Mouse (Mus musculus): ENCODE measurements around the gene Lce3f. TPM values are rescaled to one million over a fixed set of nuclear protein-coding genes. Genes with fewer than 3 reads are reported as not detected.

The Lce3f gene
- not detected in 2 replicates for total RNA-seq (2014; rRNA removed)
- not detected in 2 replicates for polyA plus RNA-seq (2015; fragmentation: Nextera tagmentation; extraction: Ambion mirVana)

GRCm38 (mm10) chr3:92991926-92992325 lies at the start of gene Lce3f:
TSS of gene Lce3f (plus strand) at chr3:92992226.
- no peak within 1 kb of the TSS for H3K4me3 ChIP-seq (ENCODE audit: low read length)
- no peak for TF ChIP-seq CTCF (IDR thresholded peaks at IDR 0.05; ENCODE audit: low read depth)
- DNase-seq (ENCODE audit: low spot score) (no peak), ATAC-seq (no peak)
- H3K27me3 ChIP-seq (ENCODE audit: insufficient read depth, low read length): no peaks in the 10 kb centered on the region
- H3K4me1 ChIP-seq (ENCODE audit: insufficient read depth, low read length): no peaks in the 10 kb centered on the region
- no peak within 1 kb of the TSS for H3K4me2 ChIP-seq (ENCODE audit: low read depth, low read length)
- no peaks in the 10 kb centered on the region for H3K36me3 ChIP-seq (ENCODE audit: insufficient read depth, low read length)
- H3K9ac ChIP-seq (replicated peaks; ENCODE audit: low read length): no peak within 1 kb of the TSS
- H3K9me3 ChIP-seq (ENCODE audit: low read length): no peaks in the 10 kb centered on the region
- no peak within 1 kb of the TSS for H3K27ac ChIP-seq

DNA sequence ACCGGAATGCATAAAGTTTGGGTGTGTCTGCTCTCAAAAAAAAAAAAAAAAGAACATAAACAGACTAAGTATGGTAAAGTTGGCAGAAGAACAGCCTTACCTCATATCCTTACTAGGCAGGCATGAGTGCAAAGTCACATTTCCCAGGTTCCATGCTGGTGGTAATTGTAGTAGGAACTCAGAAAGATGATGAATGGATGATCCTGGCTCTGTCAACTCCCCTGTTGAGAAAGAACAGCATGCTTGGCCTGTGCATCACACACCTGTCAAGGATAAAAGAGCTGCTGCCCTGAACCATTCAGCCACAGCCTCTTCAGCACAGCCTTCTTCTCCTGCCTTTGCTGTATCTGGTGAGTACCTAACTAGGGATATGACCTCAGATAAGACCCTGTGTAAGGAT lies 47.8 kb upstream of the Lce3f start, which contains the start of gene Lce3c:
TSS of gene Lce3c (plus strand) at position 301 of the 400 bp plus-strand sequence.
- H3K4me3 ChIP-seq (ENCODE audit: low read length): no peak within 1 kb of the TSS
- TF ChIP-seq CTCF (IDR thresholded peaks at IDR 0.05; ENCODE audit: low read depth): no peak
- H3K9ac ChIP-seq (replicated peaks; ENCODE audit: low read length): no peak within 1 kb of the TSS
- WGBS: 78% methylated on average over 1 of the region's 1 CpGs
- no peaks in the 10 kb centered on the region for H3K36me3 ChIP-seq (ENCODE audit: insufficient read depth, low read length)
- ATAC-seq: no peak
- DNase-seq (ENCODE audit: low spot score): no peak
- H3K4me1 ChIP-seq (ENCODE audit: insufficient read depth, low read length): no peaks in the 10 kb centered on the region
- H3K27ac ChIP-seq: no peak within 1 kb of the TSS
- H3K27me3 ChIP-seq (ENCODE audit: insufficient read depth, low read length): no peaks in the 10 kb centered on the region
- no peaks in the 10 kb centered on the region for H3K9me3 ChIP-seq (ENCODE audit: low read length)
- no peak within 1 kb of the TSS for H3K4me2 ChIP-seq (ENCODE audit: low read depth, low read length)

DNA sequence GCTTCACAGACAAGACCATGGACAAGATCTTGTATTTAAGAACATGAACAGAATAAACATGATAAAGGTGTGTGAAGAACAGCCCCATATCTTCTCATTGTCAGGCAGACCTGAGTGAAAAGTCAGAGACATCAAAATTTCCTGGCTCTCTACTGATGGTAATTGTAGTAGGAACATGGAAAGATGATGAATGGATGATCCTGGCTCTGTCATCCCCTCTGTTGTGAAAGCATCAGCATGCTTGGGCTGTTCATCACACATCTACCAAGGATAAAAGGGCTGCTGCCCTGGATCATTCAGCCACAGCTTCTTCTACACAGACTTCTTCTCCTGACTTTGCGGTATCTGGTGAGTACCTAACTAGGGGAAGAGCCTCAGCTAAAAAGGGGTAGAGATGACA lies 34.9 kb upstream of the Lce3f start, which contains the start of gene Lce3d:
TSS of gene Lce3d (plus strand) at position 301 of the 400 bp plus-strand sequence.
- WGBS: 97% methylated on average over 1 of the region's 1 CpGs
- Histone ChIP-seq H3K9me3 (ENCODE audit: low read length) (no peaks in the 10 kb centered on the region), H3K36me3 (ENCODE audit: insufficient read depth, low read length) (no peaks in the 10 kb centered on the region), H3K4me3 (ENCODE audit: low read length) (no peak within 1 kb of the TSS), H3K27ac (no peak within 1 kb of the TSS), H3K4me2 (ENCODE audit: low read depth, low read length) (no peak within 1 kb of the TSS), H3K9ac (replicated peaks; ENCODE audit: low read length) (no peak within 1 kb of the TSS), H3K27me3 (ENCODE audit: insufficient read depth, low read length) (no peaks in the 10 kb centered on the region), H3K4me1 (ENCODE audit: insufficient read depth, low read length) (no peaks in the 10 kb centered on the region)
- TF ChIP-seq CTCF (IDR thresholded peaks at IDR 0.05; ENCODE audit: low read depth): no peak
- DNase-seq (ENCODE audit: low spot score) (no peak), ATAC-seq (no peak)

DNA sequence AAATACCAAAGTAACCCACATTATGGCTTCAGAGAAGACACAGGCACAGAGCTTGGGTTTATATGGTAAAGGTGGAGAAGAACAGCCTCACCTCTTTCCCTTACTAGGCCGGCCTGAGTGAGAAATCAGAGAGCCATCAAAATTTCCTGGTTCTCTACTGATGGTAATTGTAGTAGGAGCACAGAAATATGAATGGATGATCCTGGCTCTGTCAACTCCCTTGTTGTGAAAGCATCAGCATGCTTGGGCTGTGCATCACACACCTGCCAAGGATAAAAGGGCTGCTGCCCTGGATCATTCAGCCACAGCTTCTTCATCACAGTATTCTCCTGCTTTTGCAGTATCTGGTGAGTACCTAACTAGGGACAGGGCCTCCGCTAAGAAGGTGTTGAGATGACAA lies 25.3 kb upstream of the Lce3f start, which contains the start of gene Lce3e:
TSS of gene Lce3e (plus strand) at position 301 of the 400 bp plus-strand sequence.
- no peak within 1 kb of the TSS for H3K27ac ChIP-seq
- WGBS: 94% methylated on average over 2 of the region's 2 CpGs
- TF ChIP-seq CTCF (IDR thresholded peaks at IDR 0.05; ENCODE audit: low read depth): no peak
- no peak within 1 kb of the TSS for H3K9ac ChIP-seq (replicated peaks; ENCODE audit: low read length)
- H3K4me1 ChIP-seq (ENCODE audit: insufficient read depth, low read length): no peaks in the 10 kb centered on the region
- ATAC-seq (no peak), DNase-seq (ENCODE audit: low spot score) (no peak)
- no peak within 1 kb of the TSS for H3K4me3 ChIP-seq (ENCODE audit: low read length)
- no peaks in the 10 kb centered on the region for H3K27me3 ChIP-seq (ENCODE audit: insufficient read depth, low read length)
- H3K36me3 ChIP-seq (ENCODE audit: insufficient read depth, low read length): no peaks in the 10 kb centered on the region
- H3K9me3 ChIP-seq (ENCODE audit: low read length): no peaks in the 10 kb centered on the region
- H3K4me2 ChIP-seq (ENCODE audit: low read depth, low read length): no peak within 1 kb of the TSS

GRCm38 (mm10) chr3:92978484-92978883 lies 13.5 kb upstream of the Lce3f start:
- DNase-seq (ENCODE audit: low spot score) (no peak), ATAC-seq (no peak)
- Histone ChIP-seq H3K4me2 (ENCODE audit: low read depth, low read length) (no peak overlapping the region), H3K4me1 (ENCODE audit: insufficient read depth, low read length) (no peaks in the 10 kb centered on the region), H3K9me3 (ENCODE audit: low read length) (no peaks in the 10 kb centered on the region), H3K4me3 (ENCODE audit: low read length) (no peak overlapping the region), H3K27me3 (ENCODE audit: insufficient read depth, low read length) (no peaks in the 10 kb centered on the region), H3K36me3 (ENCODE audit: insufficient read depth, low read length) (no peaks in the 10 kb centered on the region), H3K27ac (no peak overlapping the region), H3K9ac (replicated peaks; ENCODE audit: low read length) (no peak overlapping the region)
- TF ChIP-seq CTCF (IDR thresholded peaks at IDR 0.05; ENCODE audit: low read depth): no peak
- WGBS: 75% methylated on average over 2 of the region's 2 CpGs

DNA sequence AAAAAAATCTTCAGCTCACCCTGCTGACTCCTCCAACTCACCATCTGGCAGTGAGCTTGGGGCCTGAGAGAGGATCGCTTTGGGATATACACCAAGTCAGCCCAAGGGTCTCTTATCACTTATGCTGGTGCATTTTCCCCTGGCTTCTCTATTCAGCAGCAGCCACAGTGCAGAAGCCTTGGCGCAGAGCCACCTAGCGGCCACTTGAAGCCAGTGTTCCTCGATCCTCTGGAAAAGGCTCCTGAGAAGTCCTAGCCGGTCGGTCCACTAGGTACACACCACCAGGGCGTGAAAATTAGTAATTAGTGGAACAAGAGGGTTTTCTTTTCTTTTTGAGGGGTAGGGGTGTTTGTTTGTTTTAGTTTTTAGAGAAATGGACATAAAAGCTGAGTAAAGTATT lies 6.7 kb downstream of the Lce3f start:
- peak; percentile 93 for TF ChIP-seq CTCF (IDR thresholded peaks at IDR 0.05; ENCODE audit: low read depth)
- DNase-seq (ENCODE audit: low spot score): peak; percentile 92
- Histone ChIP-seq H3K4me2 (ENCODE audit: low read depth, low read length) (no peak overlapping the region), H3K27me3 (ENCODE audit: insufficient read depth, low read length) (no peaks in the 10 kb centered on the region), H3K36me3 (ENCODE audit: insufficient read depth, low read length) (no peaks in the 10 kb centered on the region), H3K4me1 (ENCODE audit: insufficient read depth, low read length) (no peaks in the 10 kb centered on the region), H3K4me3 (ENCODE audit: low read length) (no peak overlapping the region), H3K27ac (no peak overlapping the region), H3K9ac (replicated peaks; ENCODE audit: low read length) (no peak overlapping the region), H3K9me3 (ENCODE audit: low read length) (no peaks in the 10 kb centered on the region)
- 3% methylated on average over 7 of the region's 7 CpGs for WGBS
- peak; percentile 92 for ATAC-seq

DNA sequence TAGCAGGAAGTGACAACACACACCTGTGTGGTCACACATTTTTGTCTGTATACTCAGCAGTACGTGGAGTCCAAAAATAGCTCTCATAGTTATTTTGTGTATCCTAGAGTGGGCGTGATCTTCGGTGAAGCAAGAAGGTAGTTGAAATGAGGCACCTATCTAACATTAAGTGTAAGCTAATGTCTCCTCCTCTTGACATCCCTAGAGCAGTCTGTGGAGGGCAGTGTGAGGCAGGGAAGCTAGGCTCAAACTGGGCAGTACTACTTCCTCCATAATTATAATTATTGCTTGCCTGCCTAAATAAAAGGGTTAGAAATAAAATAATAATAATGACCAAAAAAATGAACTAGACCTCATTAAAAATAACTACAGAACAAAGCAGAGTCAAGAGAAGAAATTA lies 8.6 kb downstream of the Lce3f start:
- H3K27ac ChIP-seq: no peak overlapping the region
- TF ChIP-seq CTCF (IDR thresholded peaks at IDR 0.05; ENCODE audit: low read depth): no peak
- DNase-seq (ENCODE audit: low spot score) (no peak), ATAC-seq (no peak)
- no peak overlapping the region for H3K9ac ChIP-seq (replicated peaks; ENCODE audit: low read length)
- no peaks in the 10 kb centered on the region for H3K4me1 ChIP-seq (ENCODE audit: insufficient read depth, low read length)
- 87% methylated on average over 3 of the region's 3 CpGs for WGBS
- no peaks in the 10 kb centered on the region for H3K27me3 ChIP-seq (ENCODE audit: insufficient read depth, low read length)
- H3K9me3 ChIP-seq (ENCODE audit: low read length): no peaks in the 10 kb centered on the region
- H3K4me3 ChIP-seq (ENCODE audit: low read length): no peak overlapping the region
- H3K4me2 ChIP-seq (ENCODE audit: low read depth, low read length): no peak overlapping the region
- H3K36me3 ChIP-seq (ENCODE audit: insufficient read depth, low read length): no peaks in the 10 kb centered on the region
